Mouse (Mus musculus) heart, adult 2 months (tissue): ENCODE measurements around the gene Ptcra. TPM values are rescaled to one million over a fixed set of nuclear protein-coding genes. Genes with fewer than 3 reads are reported as not detected.

ENCODE experiments used
- DNase-seq, 2 experiments: peaks; one replicate each; pipeline ENCODE4 v3.0.0; 2021
- H3K27ac ChIP-seq: fragments of 200-600 bp; 2 replicates; pipeline ENCODE4 v1.8.1; 2022
- H3K27me3 ChIP-seq: fragments of 200-500 bp; 2 replicates; pipeline ENCODE4 v1.6.1; 2012; ENCODE audit warnings: mild to moderate bottlenecking, low read length, inconsistent platforms, mixed read lengths; ENCODE audit not compliant: control insufficient read depth, insufficient read depth
- H3K36me3 ChIP-seq: fragments of 200-500 bp; 2 replicates; pipeline ENCODE4 v1.6.1; 2012; ENCODE audit warnings: low read length, inconsistent platforms; ENCODE audit not compliant: control insufficient read depth, insufficient read depth
- H3K4me1 ChIP-seq: fragments of 200-500 bp; 2 replicates; pipeline ENCODE4 v1.6.1; 2011; ENCODE audit warnings: low read length; ENCODE audit not compliant: control insufficient read depth, insufficient read depth
- H3K4me3 ChIP-seq: fragments of 200-600 bp; 2 replicates; pipeline ENCODE4 v1.8.1; 2022
- H3K79me2 ChIP-seq: fragments of 200-500 bp; replicated peaks from 2 replicates; pipeline ENCODE4 v1.6.1; 2012; ENCODE audit warnings: mild to moderate bottlenecking, inconsistent platforms, low read length, moderate library complexity, mixed read lengths; ENCODE audit not compliant: control insufficient read depth, insufficient read depth
- H3K9ac ChIP-seq: fragments of 200-500 bp; 2 replicates; pipeline ENCODE4 v1.6.1; 2012; ENCODE audit warnings: low read depth, mild to moderate bottlenecking, control low read depth, inconsistent platforms, low read length, mixed read lengths
- CTCF ChIP-seq: fragments of 200-600 bp; IDR thresholded peaks from 2 replicates; pipeline ENCODE4 v1.8.1; 2022; ENCODE audit warnings: antibody characterized with exemption, mild to moderate bottlenecking, moderate library complexity
- EP300 ChIP-seq: fragments of 200-500 bp; IDR thresholded peaks from 2 replicates; pipeline ENCODE4 v1.6.1; 2011; ENCODE audit warnings: low read depth, low read length, control low read depth; ENCODE audit not compliant: insufficient read depth
- POLR2A ChIP-seq: fragments of 200-500 bp; IDR thresholded peaks from 2 replicates; pipeline ENCODE4 v1.6.1; 2011; ENCODE audit warnings: mild to moderate bottlenecking, low read depth, low read length, control low read depth; ENCODE audit not compliant: insufficient read depth
- WGBS: fragments of 180-500 bp; shearing (Covaris S2); methylation state at CpG from one replicate; pipeline ENCODE4 v1.1.7; 2018; 5-methylcytosine and 5-hydroxymethylcytosine counted together
- intact Hi-C: fragments of 180-260 bp; cut with DNase I; formaldehyde crosslinking; loops from one replicate; pipeline ENCODE4 v1.15.1; 2025
- polyA plus RNA-seq: library from polyadenylated mRNA; depleted of rRNA; stranded (reverse); fragments of >200 nt; gene quantifications from 2 replicates; pipeline ENCODE4 v1.2.3, GENCODE M21; 2012
- total RNA-seq, 2 experiments: library from RNA; stranded (reverse); gene quantifications; 2 replicates each; pipeline ENCODE4 v1.2.3; 2021

Gene Ptcra
- total and polyA plus RNA-seq, 3 experiments = 0.08 TPM; not detected in 2

GRCm38 (mm10) chr17:46783222-46783565 lies 19.7 kb upstream of the Ptcra start:
- Histone ChIP-seq H3K9ac (no peak overlapping the region), H3K4me3 (peak overlapping the region; percentile 66), H3K27ac (peak overlapping the region; percentile 83), H3K4me1 (no peaks in the 10 kb centered on the region; the same call in 1 of the 2 replicates), H3K36me3 (peaks cover 5% of the 10 kb centered on the region), H3K27me3 (no peaks in the 10 kb centered on the region), H3K79me2 (no peaks in the 10 kb centered on the region)
- no peak for DNase-seq
- 87% methylated on average over 2 of the region's 2 CpGs for WGBS
- intact Hi-C loops = loop anchor here (2.0 kb wide), 1 partner anchor 76 kb away; the partner anchor contains the start of gene Bicral
- TF ChIP-seq CTCF (no peak), POLR2A (no peak), EP300 (no peak)

- TF ChIP-seq EP300 (peak; percentile 78), CTCF (peak; percentile 85), POLR2A (peak; percentile 98)
- H3K4me3 ChIP-seq = peak within 1 kb of the TSS; percentile 66
- intact Hi-C loops = loop anchor here (1.0 to 2.0 kb wide), 3 partner anchors 10 to 108 kb away; partner anchors contain the start of genes 2310039H08Rik, Bicral and Tbcc
- H3K27me3 ChIP-seq = no peaks in the 10 kb centered on the region
- peak within 1 kb of the TSS; percentile 46 for H3K9ac ChIP-seq
- DNase-seq = peak; percentile 93 to 94
- H3K36me3 ChIP-seq = peaks cover 5% of the 10 kb centered on the region
- no peaks in the 10 kb centered on the region for H3K79me2 ChIP-seq
- H3K27ac ChIP-seq = peak within 1 kb of the TSS; percentile 83
- H3K4me1 ChIP-seq = no peaks in the 10 kb centered on the region; the same call in 1 of the 2 replicates
- WGBS = under 1% methylated on average over 44 of the region's 44 CpGs
These were observed 19.1 kb upstream of the Ptcra start, which contains the start of gene Rpl7l1 for GRCm38 (mm10) chr17:46782341-46783221. TSS of gene Rpl7l1 (minus strand) at chr17:46782672.

- H3K27me3 ChIP-seq = no peaks in the 10 kb centered on the region
- peaks cover 5% of the 10 kb centered on the region for H3K36me3 ChIP-seq
- peak overlapping the region; percentile 83 for H3K27ac ChIP-seq
- peak overlapping the region; percentile 46 for H3K9ac ChIP-seq
- 2% methylated on average over 11 of the region's 11 CpGs for WGBS
- no peak for TF ChIP-seq POLR2A
- no peak for TF ChIP-seq EP300
- no peak for TF ChIP-seq CTCF
- H3K4me1 ChIP-seq = no peaks in the 10 kb centered on the region; the same call in 1 of the 2 replicates
- H3K79me2 ChIP-seq = no peaks in the 10 kb centered on the region
- peak overlapping the region; percentile 66 for H3K4me3 ChIP-seq
- intact Hi-C loops = loop anchor here (1.0 to 2.0 kb wide), 3 partner anchors 10 to 108 kb away; partner anchors contain the start of genes 2310039H08Rik, Bicral and Tbcc
- no peak for DNase-seq
These were observed 18.4 kb upstream of the Ptcra start for GRCm38 (mm10) chr17:46781876-46782275.

- Histone ChIP-seq H3K27ac (no peak overlapping the region), H3K4me1 (peaks cover 2% of the 10 kb centered on the region), H3K4me3 (no peak overlapping the region), H3K79me2 (no peaks in the 10 kb centered on the region), H3K27me3 (no peaks in the 10 kb centered on the region), H3K36me3 (no peaks in the 10 kb centered on the region; the same call in none of the 2 replicates), H3K9ac (no peak overlapping the region)
- intact Hi-C loops = no loop called here
- WGBS = 78% methylated on average over 3 of the region's 3 CpGs
- TF ChIP-seq POLR2A (no peak), CTCF (no peak), EP300 (no peak)
- DNase-seq = no peak
These were observed 12.6 kb upstream of the Ptcra start for GRCm38 (mm10) chr17:46776087-46776486.

- intact Hi-C loops = no loop called here
These were observed 11.6 kb upstream of the Ptcra start for GRCm38 (mm10) chr17:46775070-46775469.

GRCm38 (mm10) chr17:46774131-46774472 lies 10.6 kb upstream of the Ptcra start:
- Histone ChIP-seq H3K9ac (no peak overlapping the region), H3K27me3 (no peaks in the 10 kb centered on the region), H3K4me3 (no peak overlapping the region), H3K27ac (no peak overlapping the region), H3K4me1 (peaks cover 2% of the 10 kb centered on the region), H3K79me2 (no peaks in the 10 kb centered on the region), H3K36me3 (no peaks in the 10 kb centered on the region)
- intact Hi-C loops = no loop called here
- no peak for DNase-seq
- WGBS = 58% methylated on average over 2 of the region's 2 CpGs
- TF ChIP-seq POLR2A (no peak), CTCF (no peak), EP300 (no peak)

More at GRCm38 (mm10) chr17:46775070-46775469, 11.6 kb upstream of the Ptcra start:
- 96% methylated on average over 9 of the region's 9 CpGs for WGBS
- H3K27ac ChIP-seq = no peak overlapping the region
- no peak overlapping the region for H3K9ac ChIP-seq
- TF ChIP-seq CTCF (no peak), POLR2A (no peak), EP300 (no peak)
- peaks cover 2% of the 10 kb centered on the region for H3K4me1 ChIP-seq
- no peaks in the 10 kb centered on the region for H3K27me3 ChIP-seq
- DNase-seq = no peak
- no peaks in the 10 kb centered on the region for H3K36me3 ChIP-seq
- H3K79me2 ChIP-seq = no peaks in the 10 kb centered on the region
- no peak overlapping the region for H3K4me3 ChIP-seq
